Mouse (Mus musculus) CH12.LX (cell line): Measurements from ENCODE around the gene Tnni2. TPM values are rescaled to one million over a fixed set of nuclear protein-coding genes. Genes with fewer than 3 reads are reported as not detected.

ENCODE experiments used
- DNase-seq: peaks from one replicate; pipeline ENCODE4 v3.0.0-alpha.2; 2013; ENCODE audit errors: extremely low read depth
- H3K27ac ChIP-seq: 2 replicates; pipeline ENCODE4 v1.5.1; 2012; ENCODE audit warnings: low read depth, mild to moderate bottlenecking, control low read depth, moderate library complexity; ENCODE audit not compliant: insufficient read depth
- H3K27me3 ChIP-seq: replicated peaks from 2 replicates; pipeline ENCODE3; 2012; ENCODE audit warnings: inconsistent platforms
- H3K36me3 ChIP-seq, 2 experiments: replicated peaks in 1 of 2; 2 replicates each; pipeline versions ENCODE3 to v1.6.1; 2012; ENCODE audit warnings: inconsistent platforms in 1 of 2, low read length in 1 of 2, mild to moderate bottlenecking in 1 of 2, mixed read lengths in 1 of 2, moderate library complexity in 1 of 2; ENCODE audit not compliant: control insufficient read depth in 1 of 2, insufficient read depth in 1 of 2
- H3K4me1 ChIP-seq, 2 experiments: 2 replicates each; pipeline ENCODE4 v1.6.1; 2012; ENCODE audit warnings: inconsistent platforms in 1 of 2, moderate library complexity in 1 of 2; ENCODE audit not compliant: insufficient read depth in 2 of 2, control insufficient read depth in 1 of 2
- H3K4me2 ChIP-seq: 2 replicates; pipeline ENCODE4 v1.6.1; 2012; ENCODE audit warnings: low read depth, mild to moderate bottlenecking, control low read depth; ENCODE audit not compliant: poor library complexity, insufficient read depth, severe bottlenecking
- H3K4me3 ChIP-seq, 3 experiments: fragments of 150-350 bp in 1 of 3; sonication (generic) in 1 of 3; replicated peaks in 1 of 3; 2 replicates each; pipeline versions ENCODE3 to v1.5.1; 2011 to 2012; ENCODE audit warnings: low read depth in 2 of 3, low read length in 2 of 3, mild to moderate bottlenecking in 2 of 3, moderate library complexity in 2 of 3, control low read depth in 1 of 3, improper control_type of control experiment in 1 of 3, inconsistent platforms in 1 of 3, mixed read lengths in 1 of 3; ENCODE audit not compliant: poor library complexity in 1 of 3
- H3K79me2 ChIP-seq: replicated peaks from 2 replicates; pipeline ENCODE4 v1.6.1; 2012; ENCODE audit warnings: mild to moderate bottlenecking, moderate library complexity; ENCODE audit not compliant: control insufficient read depth, poor library complexity, insufficient read depth, severe bottlenecking; ENCODE audit errors: extremely low read depth
- H3K9ac ChIP-seq: 2 replicates; pipeline ENCODE4 v1.6.1; 2012; ENCODE audit warnings: low read depth, mild to moderate bottlenecking, control low read depth, moderate library complexity; ENCODE audit not compliant: insufficient read depth
- H3K9me3 ChIP-seq: replicated peaks from 2 replicates; pipeline ENCODE3; 2012; ENCODE audit warnings: low read length, inconsistent platforms, mixed read lengths
- ELF1 ChIP-seq: IDR thresholded peaks from 2 replicates; pipeline ENCODE4 v1.6.1; 2014; ENCODE audit warnings: low read depth, mild to moderate bottlenecking, inconsistent platforms, low read length, improper control_type of control experiment
- EP300 ChIP-seq: IDR thresholded peaks from 2 replicates; pipeline ENCODE4 v1.6.1; 2011; ENCODE audit warnings: low read length, improper control_type of control experiment
- JUN ChIP-seq: IDR thresholded peaks from 2 replicates; pipeline ENCODE4 v1.6.1; 2011; ENCODE audit warnings: low read depth, mild to moderate bottlenecking, low read length, improper control_type of control experiment, moderate library complexity; ENCODE audit not compliant: insufficient read depth
- MAFK ChIP-seq: IDR thresholded peaks from 2 replicates; pipeline ENCODE4 v1.6.1; 2011; ENCODE audit warnings: low read length, improper control_type of control experiment; ENCODE audit not compliant: insufficient replicate concordance
- MAZ ChIP-seq: IDR thresholded peaks from 2 replicates; pipeline ENCODE4 v1.6.1; 2012; ENCODE audit warnings: low read depth, mild to moderate bottlenecking, inconsistent platforms, low read length, improper control_type of control experiment, moderate library complexity
- MEF2A ChIP-seq: IDR thresholded peaks from 2 replicates; pipeline ENCODE4 v1.6.1; 2014; ENCODE audit warnings: low read depth, mild to moderate bottlenecking, inconsistent platforms, low read length, improper control_type of control experiment, borderline replicate concordance
- MXI1 ChIP-seq: IDR thresholded peaks from 2 replicates; pipeline ENCODE4 v1.6.1; 2011; ENCODE audit warnings: mild to moderate bottlenecking, low read depth, low read length, improper control_type of control experiment
- MYC ChIP-seq: IDR thresholded peaks from 2 replicates; pipeline ENCODE4 v1.6.1; 2011; ENCODE audit warnings: low read depth, mild to moderate bottlenecking, improper control_type of control experiment, low read length
- NRF1 ChIP-seq: IDR thresholded peaks from 2 replicates; pipeline ENCODE4 v1.6.1; 2014; ENCODE audit warnings: low read depth, mild to moderate bottlenecking, inconsistent platforms, low read length, improper control_type of control experiment, moderate library complexity
- POLR2AphosphoS2 ChIP-seq: IDR thresholded peaks from 2 replicates; pipeline ENCODE4 v1.6.1; 2011; ENCODE audit warnings: low read depth, low read length, improper control_type of control experiment
- RCOR1 ChIP-seq: conservative IDR thresholded peaks from 2 replicates; pipeline ENCODE4 v1.6.1; 2012; ENCODE audit warnings: low read depth, mild to moderate bottlenecking, inconsistent platforms, low read length, improper control_type of control experiment
- TCF12 ChIP-seq: IDR thresholded peaks from 2 replicates; pipeline ENCODE4 v1.6.1; 2014; ENCODE audit warnings: low read depth, mild to moderate bottlenecking, inconsistent platforms, low read length, improper control_type of control experiment
- USF1 ChIP-seq: IDR thresholded peaks from 2 replicates; pipeline ENCODE4 v1.6.1; 2014; ENCODE audit warnings: low read depth, mild to moderate bottlenecking, inconsistent platforms, low read length, improper control_type of control experiment
- ZNF384 ChIP-seq: IDR thresholded peaks from 2 replicates; pipeline ENCODE4 v1.6.1; 2012; ENCODE audit warnings: low read depth, low read length, improper control_type of control experiment, inconsistent platforms
- dilution Hi-C: fragments of 300-500 bp; cut with MboI; formaldehyde crosslinking; loops from 2 replicates; pipeline ENCODE4 v1.14.3; 2020; ENCODE audit warnings: low sequenced_read_pairs; ENCODE audit not compliant: extremely low pct_unique_long_range_greater_than_20kb, extremely low pct_ligation_motif_present
- in situ Hi-C: fragments of 300-500 bp; cut with MboI; formaldehyde crosslinking; loops from 3 replicates; pipeline ENCODE4 v1.14.3; 2019; ENCODE audit warnings: low sequenced_read_pairs, low pct_ligation_motif_present, low pct_unique_long_range_greater_than_20kb, mixed read lengths
- polyA plus RNA-seq: library from polyadenylated mRNA; unstranded; fragments of >175 nt; gene quantifications from 2 replicates; pipeline ENCODE4 v1.2.1, GENCODE M21; 2012; ENCODE audit warnings: low read depth; ENCODE audit not compliant: insufficient read length
- total RNA-seq, 2 experiments: library from RNA; depleted of rRNA; stranded (reverse); fragments of 300-350 nt in 1 of 2; fragments of >200 nt in 1 of 2; gene quantifications; 2 replicates each; pipeline ENCODE4 v1.2.3; 2012 to 2014

The Tnni2 gene
- total and polyA plus RNA-seq, 3 experiments: 35.0 to 88.1 (median 74.0) TPM

DNA sequence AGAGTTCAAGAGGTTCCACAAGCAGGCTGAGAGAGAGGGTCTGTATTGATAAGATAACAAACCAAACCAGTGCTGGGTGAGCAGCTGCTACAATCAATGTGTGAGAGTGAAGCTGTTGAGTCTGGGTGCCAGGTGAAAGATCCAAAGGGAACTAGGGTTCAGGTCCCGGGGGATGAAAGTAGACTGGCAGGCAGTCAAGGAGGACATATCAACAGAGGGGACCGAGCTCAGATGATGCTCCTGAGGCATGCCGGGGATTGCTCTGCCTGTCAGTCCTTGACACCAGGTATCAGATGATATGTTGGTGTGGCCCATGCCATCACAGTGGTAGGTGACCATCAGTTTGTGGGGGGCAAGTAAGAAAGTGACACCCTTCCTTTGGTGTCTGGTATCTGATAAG, 15.2 kb downstream of the Tnni2 start:
- Histone ChIP-seq H3K36me3 (no peaks in the 10 kb centered on the region), H3K4me1 (peaks cover 30 to 52% of the 10 kb centered on the region in 2 experiments), H3K27me3 (no peaks in the 10 kb centered on the region), H3K4me3 (no peak overlapping the region), H3K27ac (no peak overlapping the region), H3K79me2 (peaks cover 9% of the 10 kb centered on the region), H3K9ac (no peak overlapping the region), H3K4me2 (no peak overlapping the region), H3K9me3 (no peaks in the 10 kb centered on the region)
- no peak for DNase-seq
- TF ChIP-seq ZNF384 (no peak), MEF2A (no peak), NRF1 (no peak), MXI1 (no peak), USF1 (no peak), JUN (no peak), ELF1 (no peak), MYC (no peak), RCOR1 (no peak), MAFK (no peak), EP300 (no peak), POLR2AphosphoS2 (no peak), MAZ (no peak), TCF12 (no peak)
- dilution Hi-C loops (no loop called here), in situ Hi-C loops (loop anchor here (25.0 kb wide), 1 partner anchor 555 kb away; the partner anchor contains the start of gene Tspan32)

DNA sequence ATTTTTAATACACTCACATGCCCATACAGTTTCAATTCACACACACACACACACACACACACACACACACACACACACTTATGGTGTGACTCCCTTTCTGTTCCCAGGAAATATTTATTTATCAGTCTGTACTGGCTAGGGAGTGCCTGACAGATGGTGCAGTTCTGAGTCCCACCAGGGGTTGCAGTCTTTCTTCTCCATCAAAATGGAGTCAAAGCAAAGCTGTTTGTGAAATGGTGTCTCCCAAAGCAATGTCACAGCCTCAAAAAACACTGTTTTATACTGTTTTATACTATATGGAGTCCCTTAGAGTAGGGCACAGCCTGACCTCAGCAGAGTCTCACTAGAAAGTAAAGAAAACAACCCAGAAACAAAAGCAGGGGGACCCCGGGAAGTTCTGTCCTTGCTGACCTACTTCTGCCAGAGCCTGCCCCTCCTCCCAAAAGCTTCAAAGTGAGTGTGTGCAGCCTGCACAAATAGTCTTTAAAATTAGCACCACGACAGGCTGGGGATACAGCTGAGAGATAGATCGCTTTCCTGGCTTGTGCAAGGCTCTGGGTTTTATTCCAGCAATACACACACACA, 15.7 kb downstream of the Tnni2 start:
- dilution Hi-C loops: no loop called here
- in situ Hi-C loops: loop anchor here (25.0 kb wide), 1 partner anchor 555 kb away; the partner anchor contains the start of gene Tspan32
- Histone ChIP-seq H3K9ac (no peak overlapping the region), H3K27ac (no peak overlapping the region), H3K4me3 (no peak overlapping the region), H3K9me3 (no peaks in the 10 kb centered on the region), H3K27me3 (no peaks in the 10 kb centered on the region)
- TF ChIP-seq ELF1 (0 out of 2 replicates have a peak, but pooled peaks have one; percentile 3), USF1 (no peak), NRF1 (peak; percentile 34; the same call in 1 of the 2 replicates)
- TF ChIP-seq, all 38 proteins: peak for 2
- Histone ChIP-seq H3K36me3 (no peaks in the 10 kb centered on the region), H3K4me2 (no peak overlapping the region), H3K79me2 (peaks cover 14% of the 10 kb centered on the region), H3K4me1 (peaks cover 30 to 51% of the 10 kb centered on the region in 2 experiments)
- DNase-seq: peak; percentile 21
